Mouse (Mus musculus) CD4-positive, CD25-positive, alpha-beta regulatory T cell (primary cell): ENCODE data around the gene Cyp1b1. TPM values are rescaled to one million over a fixed set of nuclear protein-coding genes. Genes with fewer than 3 reads are reported as not detected.

Experiments
- polyA plus RNA-seq: library from polyadenylated mRNA; unstranded; fragments of 100-300 nt; shearing (Covaris generic); gene quantifications from one replicate; pipeline ENCODE4 v1.2.1, GENCODE M21; 2017

Gene Cyp1b1
- polyA plus RNA-seq, result not detected

DNA sequence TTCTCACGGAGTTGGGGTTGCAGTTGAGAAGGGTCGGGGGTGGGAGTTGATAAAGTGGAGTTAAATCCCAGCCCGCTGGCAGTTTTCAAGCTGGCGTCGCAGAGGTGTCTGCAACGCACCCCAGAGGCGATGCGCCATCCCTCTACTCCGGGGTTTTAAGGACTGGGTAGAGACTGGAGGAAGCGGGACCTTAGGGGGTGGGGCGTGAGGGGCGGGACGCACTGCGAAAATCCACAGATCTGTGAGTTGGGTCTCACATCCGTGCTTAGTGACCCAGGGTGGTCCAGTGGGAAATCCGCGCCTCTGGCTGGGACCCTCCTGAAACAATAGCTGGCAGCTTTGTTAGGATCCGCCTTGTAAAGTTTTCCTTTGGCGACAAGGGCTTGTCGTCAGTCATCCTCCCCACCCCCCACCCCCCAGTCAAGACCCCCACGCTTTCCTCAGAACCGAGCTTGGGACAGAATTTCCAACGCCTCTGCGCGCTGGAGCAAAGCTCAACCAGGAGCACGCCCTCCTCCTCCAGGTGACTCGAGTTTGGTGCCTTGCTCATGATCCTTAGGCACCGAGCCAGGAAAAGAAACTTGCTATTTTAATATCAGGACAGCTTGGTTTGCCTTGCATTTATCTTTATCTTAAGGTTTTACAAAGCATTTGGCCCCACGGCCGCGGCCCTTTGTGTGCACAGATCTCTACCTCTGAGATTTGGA lies at the start of gene Cyp1b1:
TSS of gene Cyp1b1 (minus strand) at position 131 of the 707 bp plus-strand sequence.

Other genes starting within 250 kb of the Cyp1b1 start
- 2.9 TPM for gene Rmdn2, start 103.2 kb downstream of the Cyp1b1 start, polyA plus RNA-seq
- gene Atl2, start 181.1 kb upstream of the Cyp1b1 start, polyA plus RNA-seq, result 27.2 TPM